Mouse (Mus musculus): ENCODE data around the gene Fgd5.

DNA sequence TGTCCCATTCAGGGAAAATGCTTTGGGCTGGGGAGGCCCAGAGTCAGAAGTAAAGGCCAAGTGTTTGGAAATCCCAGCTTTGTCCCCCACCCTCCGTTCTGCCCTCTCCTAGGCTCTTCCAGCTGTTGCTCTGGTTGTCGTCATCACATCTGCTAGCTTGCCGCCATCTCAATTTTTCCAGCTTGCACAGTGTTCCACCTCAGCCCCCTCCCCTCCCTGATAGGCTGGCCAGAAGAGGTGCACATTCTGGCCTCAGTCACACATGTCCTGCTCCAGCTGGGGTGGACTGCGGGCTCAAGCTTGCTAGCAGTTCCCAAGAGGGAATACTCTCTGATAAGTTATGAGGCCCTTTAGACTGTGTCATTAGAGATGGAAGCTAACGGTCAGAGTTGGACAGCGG is 42.8 kb downstream of the Fgd5 start:
- no peak for TF ChIP-seq POLR2A (IDR thresholded peaks at IDR 0.05; ENCODE audit: insufficient read depth, low read depth, low read length)
- no peak for TF ChIP-seq CTCF (IDR thresholded peaks at IDR 0.05; ENCODE audit: insufficient read depth, low read depth, low read length)
